Mouse (Mus musculus): Measurements from ENCODE around the gene Pdxp. TPM values are rescaled to one million over a fixed set of nuclear protein-coding genes. Genes with fewer than 3 reads are reported as not detected.
A peak's percentile ranks its signal among the peaks of the same experiment; 100 is the strongest.

The Pdxp gene
- polyA plus RNA-seq, 1 experiment from 2014 or later = 32.9 TPM

DNA sequence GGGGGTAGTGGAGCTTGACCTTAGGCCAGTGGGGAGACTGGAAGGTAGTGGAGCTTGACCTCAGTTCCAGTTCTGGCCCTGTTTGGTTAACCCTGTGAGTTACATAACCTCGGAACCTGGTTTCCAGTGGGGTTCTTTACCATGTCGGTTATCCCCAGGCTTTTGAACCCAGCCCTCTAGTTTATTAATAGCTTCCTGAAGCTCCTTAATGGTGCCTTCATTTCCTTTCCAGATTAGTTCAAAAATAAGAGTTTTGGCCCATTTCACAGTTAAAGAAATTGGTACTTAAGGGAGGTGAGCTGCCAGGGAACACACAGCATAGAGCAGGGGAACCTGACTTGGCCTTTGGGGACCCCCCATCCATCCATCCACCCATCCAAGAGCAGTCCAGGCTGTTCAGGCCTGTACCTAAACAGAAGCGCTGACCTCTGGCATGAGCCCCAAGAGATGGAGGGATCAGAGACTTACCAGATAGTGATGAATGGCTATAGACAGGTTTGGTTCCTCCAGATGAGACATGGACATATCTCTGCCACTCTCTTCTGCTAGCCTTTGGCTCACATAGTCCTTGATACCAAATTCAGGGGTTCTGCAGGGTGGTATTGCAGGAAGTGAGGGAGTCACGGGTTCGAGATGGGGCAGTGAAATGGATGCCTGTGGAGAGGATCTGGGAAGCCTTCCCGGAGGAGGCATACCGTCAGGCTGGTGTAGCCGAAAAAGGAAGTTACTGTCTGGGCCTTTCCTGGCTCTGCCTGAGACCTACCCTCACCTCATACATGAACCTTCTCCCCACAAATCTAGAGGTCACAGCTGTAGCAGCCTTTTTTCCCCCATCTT is 1.3 kb downstream of the Pdxp start:
- peak overlapping the region; percentile 86 for H3K9ac ChIP-seq (replicated peaks; ENCODE audit: low read length)
- no peak for DNase-seq (ENCODE audit: low spot score)
- no peaks in the 10 kb centered on the region for H3K27me3 ChIP-seq (ENCODE audit: control insufficient read depth, insufficient read depth, low read length)
- no peaks in the 10 kb centered on the region for H3K9me3 ChIP-seq (replicated peaks; ENCODE audit: control insufficient read depth, low read length)
- H3K4me2 ChIP-seq (ENCODE audit: low read depth, low read length) = peak overlapping the region; percentile 94
- H3K4me1 ChIP-seq (ENCODE audit: control insufficient read depth, insufficient read depth, low read length) = peaks cover 11% of the 10 kb centered on the region
- no peaks in the 10 kb centered on the region; the same call in 1 of the 2 replicates for H3K36me3 ChIP-seq (replicated peaks; ENCODE audit: control insufficient read depth, insufficient read depth, low read depth, low read length)
- no peak overlapping the region for H3K27ac ChIP-seq (replicated peaks; ENCODE audit: low read depth, low read length)
- H3K4me3 ChIP-seq (ENCODE audit: low read depth, low read length) = peak overlapping the region; percentile 81
- WGBS = 50% methylated on average over 8 of the region's 8 CpGs
- ATAC-seq (replicated peaks; ENCODE audit: insufficient number of reproducible peaks, low FRiP score, low TSS enrichment, low read depth) = no peak

DNA sequence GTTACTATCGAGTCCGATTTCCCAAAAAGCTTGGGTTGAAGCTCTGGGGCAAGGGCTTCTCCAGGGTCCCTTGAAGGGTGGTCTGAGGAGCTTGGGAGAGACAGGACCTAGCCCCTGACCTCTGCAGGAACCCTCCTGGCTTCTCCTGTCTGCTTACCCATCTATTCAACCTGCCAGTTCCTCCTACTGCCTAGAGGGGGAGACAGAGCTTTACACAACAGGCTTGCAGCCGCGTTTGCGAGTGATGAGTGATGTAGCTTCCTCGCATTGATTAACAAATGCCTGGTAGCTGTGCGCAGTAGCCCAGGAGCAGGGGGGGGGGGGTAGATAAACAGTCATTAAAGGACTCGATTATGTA is 1.9 kb downstream of the Pdxp start:
- peak overlapping the region; percentile 45 for H3K9ac ChIP-seq (replicated peaks; ENCODE audit: low read length)
- DNase-seq (ENCODE audit: low spot score) = peak; percentile 91
- H3K9me3 ChIP-seq (replicated peaks; ENCODE audit: control insufficient read depth, low read length) = no peaks in the 10 kb centered on the region
- H3K27ac ChIP-seq (replicated peaks; ENCODE audit: low read depth, low read length) = no peak overlapping the region
- H3K36me3 ChIP-seq (replicated peaks; ENCODE audit: control insufficient read depth, insufficient read depth, low read depth, low read length) = no peaks in the 10 kb centered on the region; the same call in 1 of the 2 replicates
- H3K27me3 ChIP-seq (ENCODE audit: control insufficient read depth, insufficient read depth, low read length) = no peaks in the 10 kb centered on the region
- H3K4me3 ChIP-seq (ENCODE audit: low read depth, low read length) = peak overlapping the region; percentile 81
- peaks cover 11% of the 10 kb centered on the region for H3K4me1 ChIP-seq (ENCODE audit: control insufficient read depth, insufficient read depth, low read length)
- WGBS = 8% methylated on average over 8 of the region's 8 CpGs
- ATAC-seq (replicated peaks; ENCODE audit: insufficient number of reproducible peaks, low FRiP score, low TSS enrichment, low read depth) = no peak
- peak overlapping the region; percentile 94 for H3K4me2 ChIP-seq (ENCODE audit: low read depth, low read length)

DNA sequence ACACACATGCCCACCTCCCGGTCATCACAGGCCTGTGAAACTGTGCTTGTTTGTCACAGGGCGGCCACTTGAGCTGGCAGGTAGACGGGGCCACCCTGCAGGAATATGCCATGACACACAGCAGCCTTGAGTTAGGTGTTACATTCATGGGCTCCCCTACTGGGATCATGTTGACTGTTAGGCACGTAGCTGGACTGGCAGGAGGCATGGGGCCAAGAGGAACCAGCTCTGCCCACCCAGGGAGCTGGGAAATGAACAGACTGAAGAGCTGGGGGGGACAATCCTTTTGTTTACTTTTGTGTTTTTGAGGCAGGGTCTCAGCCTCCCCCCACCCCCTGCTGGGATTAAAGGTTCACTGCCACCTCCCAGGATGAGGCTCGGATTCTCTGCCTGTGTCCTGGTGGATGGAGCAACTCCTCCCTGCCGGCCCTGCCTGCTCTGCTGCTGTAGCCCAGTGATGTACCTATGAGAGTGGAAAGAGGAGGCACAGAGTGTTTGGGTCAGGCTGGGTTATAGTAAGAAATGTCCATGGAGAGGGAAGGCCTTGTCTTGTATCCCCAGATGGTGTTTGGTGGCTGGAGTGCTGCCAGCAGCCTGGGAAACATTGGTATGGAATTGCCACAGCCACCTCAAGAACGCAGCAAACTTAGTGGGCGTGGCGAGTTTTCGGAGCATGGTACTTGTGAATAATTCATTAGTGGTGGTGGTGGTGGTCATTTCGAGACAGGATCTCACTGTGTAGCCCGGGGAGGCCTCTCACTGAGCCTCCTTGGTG is 2.5 kb downstream of the Pdxp start:
- H3K27me3 ChIP-seq (ENCODE audit: control insufficient read depth, insufficient read depth, low read length) = no peaks in the 10 kb centered on the region
- DNase-seq (ENCODE audit: low spot score) (no peak), ATAC-seq (replicated peaks; ENCODE audit: insufficient number of reproducible peaks, low FRiP score, low TSS enrichment, low read depth) (no peak)
- WGBS = 72% methylated on average over 12 of the region's 12 CpGs
- H3K36me3 ChIP-seq (replicated peaks; ENCODE audit: control insufficient read depth, insufficient read depth, low read depth, low read length) = no peaks in the 10 kb centered on the region
- no peaks in the 10 kb centered on the region for H3K9me3 ChIP-seq (replicated peaks; ENCODE audit: control insufficient read depth, low read length)
- H3K4me1 ChIP-seq (ENCODE audit: control insufficient read depth, insufficient read depth, low read length) = peaks cover 11% of the 10 kb centered on the region
- no peak overlapping the region for H3K27ac ChIP-seq (replicated peaks; ENCODE audit: low read depth, low read length)
- H3K4me3 ChIP-seq (ENCODE audit: low read depth, low read length) = peak overlapping the region; percentile 22; the same call in 1 of the 2 replicates
- H3K4me2 ChIP-seq (ENCODE audit: low read depth, low read length) = peak overlapping the region; percentile 94
- peak overlapping the region; percentile 45 for H3K9ac ChIP-seq (replicated peaks; ENCODE audit: low read length)

DNA sequence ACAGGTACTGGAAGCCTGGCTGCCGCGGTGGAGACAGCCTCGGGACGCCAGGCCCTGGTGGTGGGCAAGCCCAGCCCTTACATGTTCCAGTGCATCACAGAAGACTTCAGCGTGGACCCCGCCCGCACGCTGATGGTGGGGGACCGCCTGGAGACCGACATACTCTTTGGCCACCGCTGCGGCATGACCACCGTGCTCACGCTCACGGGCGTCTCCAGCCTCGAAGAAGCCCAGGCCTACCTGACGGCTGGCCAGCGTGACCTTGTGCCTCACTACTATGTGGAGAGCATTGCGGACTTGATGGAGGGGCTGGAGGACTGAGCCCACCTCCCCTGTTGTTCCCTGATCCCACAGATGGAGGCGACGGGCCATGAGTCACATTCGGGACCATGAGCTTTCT is 4.4 kb downstream of the Pdxp start:
- no peaks in the 10 kb centered on the region for H3K27me3 ChIP-seq (ENCODE audit: control insufficient read depth, insufficient read depth, low read length)
- H3K4me1 ChIP-seq (ENCODE audit: control insufficient read depth, insufficient read depth, low read length) = peaks cover 11% of the 10 kb centered on the region
- no peaks in the 10 kb centered on the region for H3K36me3 ChIP-seq (replicated peaks; ENCODE audit: control insufficient read depth, insufficient read depth, low read depth, low read length)
- 90% methylated on average over 23 of the region's 23 CpGs for WGBS
- no peaks in the 10 kb centered on the region for H3K9me3 ChIP-seq (replicated peaks; ENCODE audit: control insufficient read depth, low read length)
- no peak overlapping the region for H3K9ac ChIP-seq (replicated peaks; ENCODE audit: low read length)
- H3K27ac ChIP-seq (replicated peaks; ENCODE audit: low read depth, low read length) = no peak overlapping the region
- no peak for DNase-seq (ENCODE audit: low spot score)
- H3K4me2 ChIP-seq (ENCODE audit: low read depth, low read length) = no peak overlapping the region
- no peak overlapping the region for H3K4me3 ChIP-seq (ENCODE audit: low read depth, low read length)
- ATAC-seq (replicated peaks; ENCODE audit: insufficient number of reproducible peaks, low FRiP score, low TSS enrichment, low read depth) = no peak

DNA sequence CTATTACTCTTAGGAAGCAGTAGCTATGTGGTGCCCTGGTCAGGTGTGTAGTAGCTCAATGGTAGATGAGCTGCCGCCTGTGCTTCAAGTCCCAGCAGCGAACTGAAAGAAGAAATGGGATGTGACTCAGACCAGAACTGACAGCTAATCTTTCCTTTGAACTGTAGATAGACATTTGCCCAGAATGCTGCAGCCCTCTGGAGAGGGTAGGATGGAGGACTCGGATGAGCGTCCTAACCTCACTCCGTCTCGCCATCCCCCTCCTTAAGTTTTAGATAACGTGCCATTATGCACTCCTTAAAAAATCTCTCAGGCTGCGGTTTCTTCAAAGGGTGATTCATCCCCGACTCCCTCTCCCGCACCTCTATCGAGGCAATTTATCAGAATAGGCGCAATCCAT is 6.2 kb downstream of the Pdxp start:
- 84% methylated on average over 12 of the region's 12 CpGs for WGBS
- ATAC-seq (replicated peaks; ENCODE audit: insufficient number of reproducible peaks, low FRiP score, low TSS enrichment, low read depth) = no peak

DNA sequence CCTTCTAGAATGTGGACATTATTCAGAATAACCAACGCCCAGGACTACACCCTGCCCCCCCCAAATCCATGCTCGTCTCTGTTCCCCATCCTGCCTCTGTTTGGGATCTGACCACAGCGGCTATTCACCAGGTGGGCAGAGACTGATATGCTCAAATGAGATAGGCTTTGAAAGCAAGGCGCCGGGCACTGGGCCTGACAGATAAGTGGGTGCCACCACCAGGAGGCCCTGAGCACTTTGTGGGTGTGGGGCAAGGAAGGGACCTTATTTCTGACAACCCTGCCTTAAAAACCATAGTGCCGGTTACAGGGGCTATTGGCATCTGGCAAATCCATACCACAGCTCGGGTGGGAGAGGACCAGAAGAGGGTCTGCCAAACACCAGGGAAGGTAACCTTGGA is 9.0 kb downstream of the Pdxp start:
- ATAC-seq (replicated peaks; ENCODE audit: insufficient number of reproducible peaks, low FRiP score, low TSS enrichment, low read depth) = no peak
- Histone ChIP-seq H3K4me3 (ENCODE audit: low read depth, low read length) (no peak overlapping the region), H3K27ac (replicated peaks; ENCODE audit: low read depth, low read length) (no peak overlapping the region), H3K9ac (replicated peaks; ENCODE audit: low read length) (no peak overlapping the region), H3K36me3 (replicated peaks; ENCODE audit: control insufficient read depth, insufficient read depth, low read depth, low read length) (no peaks in the 10 kb centered on the region), H3K4me2 (ENCODE audit: low read depth, low read length) (no peak overlapping the region), H3K27me3 (ENCODE audit: control insufficient read depth, insufficient read depth, low read length) (no peaks in the 10 kb centered on the region), H3K4me1 (ENCODE audit: control insufficient read depth, insufficient read depth, low read length) (peaks cover 16% of the 10 kb centered on the region), H3K9me3 (replicated peaks; ENCODE audit: control insufficient read depth, low read length) (no peaks in the 10 kb centered on the region)
- WGBS = 86% methylated on average over 7 of the region's 7 CpGs
- no peak for DNase-seq (ENCODE audit: low spot score)

More for the DNA sequence above, 6.2 kb downstream of the Pdxp start:
- Histone ChIP-seq H3K27me3 (ENCODE audit: control insufficient read depth, insufficient read depth, low read length) (no peaks in the 10 kb centered on the region), H3K4me1 (ENCODE audit: control insufficient read depth, insufficient read depth, low read length) (peaks cover 11% of the 10 kb centered on the region), H3K4me3 (ENCODE audit: low read depth, low read length) (no peak overlapping the region), H3K36me3 (replicated peaks; ENCODE audit: control insufficient read depth, insufficient read depth, low read depth, low read length) (no peaks in the 10 kb centered on the region), H3K27ac (replicated peaks; ENCODE audit: low read depth, low read length) (no peak overlapping the region), H3K4me2 (ENCODE audit: low read depth, low read length) (no peak overlapping the region), H3K9ac (replicated peaks; ENCODE audit: low read length) (no peak overlapping the region), H3K9me3 (replicated peaks; ENCODE audit: control insufficient read depth, low read length) (no peaks in the 10 kb centered on the region)
- no peak for DNase-seq (ENCODE audit: low spot score)

DNA sequence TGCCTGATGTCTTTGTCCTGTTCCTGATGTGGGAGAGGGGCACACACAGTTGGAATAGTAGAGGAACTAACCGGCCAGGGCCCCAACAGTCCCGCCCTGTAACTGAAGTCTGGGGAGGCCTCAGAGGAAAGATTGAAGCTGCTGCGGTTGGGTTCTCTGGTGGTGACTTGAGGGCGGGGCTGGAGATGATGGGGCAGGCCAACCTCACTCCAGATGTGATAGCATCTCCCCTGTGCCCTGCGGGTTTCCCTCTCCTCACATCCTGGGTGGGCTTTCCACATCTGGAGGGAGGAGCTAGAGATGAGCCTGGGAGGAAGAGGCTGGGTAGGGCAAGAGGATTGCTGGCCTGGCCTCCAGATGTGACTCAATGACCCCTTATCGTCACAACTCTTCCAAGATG is 9.9 kb downstream of the Pdxp start:
- Histone ChIP-seq H3K9me3 (replicated peaks; ENCODE audit: control insufficient read depth, low read length) (no peaks in the 10 kb centered on the region), H3K4me2 (ENCODE audit: low read depth, low read length) (no peak overlapping the region), H3K4me1 (ENCODE audit: control insufficient read depth, insufficient read depth, low read length) (peaks cover 19% of the 10 kb centered on the region), H3K27ac (replicated peaks; ENCODE audit: low read depth, low read length) (no peak overlapping the region), H3K27me3 (ENCODE audit: control insufficient read depth, insufficient read depth, low read length) (no peaks in the 10 kb centered on the region), H3K9ac (replicated peaks; ENCODE audit: low read length) (no peak overlapping the region), H3K36me3 (replicated peaks; ENCODE audit: control insufficient read depth, insufficient read depth, low read depth, low read length) (no peaks in the 10 kb centered on the region), H3K4me3 (ENCODE audit: low read depth, low read length) (no peak overlapping the region)
- no peak for DNase-seq (ENCODE audit: low spot score)
- no peak for ATAC-seq (replicated peaks; ENCODE audit: insufficient number of reproducible peaks, low FRiP score, low TSS enrichment, low read depth)
- WGBS = 45% methylated on average over 6 of the region's 6 CpGs

DNA sequence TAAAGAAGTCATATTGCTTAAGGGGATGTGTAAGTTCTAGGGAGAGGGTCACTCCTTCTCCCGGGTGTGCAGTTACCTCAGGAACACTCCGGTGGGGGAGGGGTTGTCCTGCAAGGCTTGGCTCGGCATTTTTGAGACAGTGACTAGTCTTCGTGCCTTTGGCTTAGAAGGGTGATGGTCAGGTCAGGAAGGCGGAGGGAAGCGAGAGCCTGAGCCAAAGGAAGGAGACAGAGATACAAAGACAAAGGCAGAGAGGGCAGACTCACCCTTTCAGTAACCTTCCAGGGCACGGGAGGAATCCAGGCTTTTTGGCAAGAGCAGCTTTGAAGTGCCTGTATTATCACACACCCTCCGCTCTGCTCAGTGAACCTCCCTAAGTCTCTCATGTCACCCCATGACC is 11.4 kb downstream of the Pdxp start:
- ATAC-seq (replicated peaks; ENCODE audit: insufficient number of reproducible peaks, low FRiP score, low TSS enrichment, low read depth) (no peak), DNase-seq (ENCODE audit: low spot score) (no peak)
- Histone ChIP-seq H3K4me2 (ENCODE audit: low read depth, low read length) (no peak overlapping the region), H3K9me3 (replicated peaks; ENCODE audit: control insufficient read depth, low read length) (no peaks in the 10 kb centered on the region), H3K36me3 (replicated peaks; ENCODE audit: control insufficient read depth, insufficient read depth, low read depth, low read length) (no peaks in the 10 kb centered on the region), H3K27me3 (ENCODE audit: control insufficient read depth, insufficient read depth, low read length) (no peaks in the 10 kb centered on the region), H3K27ac (replicated peaks; ENCODE audit: low read depth, low read length) (peak overlapping the region; percentile 89), H3K9ac (replicated peaks; ENCODE audit: low read length) (peak overlapping the region; percentile 63; the same call in 1 of the 2 replicates), H3K4me1 (ENCODE audit: control insufficient read depth, insufficient read depth, low read length) (peaks cover 19% of the 10 kb centered on the region), H3K4me3 (ENCODE audit: low read depth, low read length) (no peak overlapping the region)
- WGBS = 35% methylated on average over 8 of the region's 8 CpGs

All from embryonic facial prominence, embryonic 11.5 days (tissue).